Mouse (Mus musculus) forebrain, embryonic 14.5 days (tissue): ENCODE measurements around the gene Fkbp4. TPM values are rescaled to one million over a fixed set of nuclear protein-coding genes. Genes with fewer than 3 reads are reported as not detected.
A peak's percentile ranks its signal among the peaks of the same experiment; 100 is the strongest.

Experiments
- ATAC-seq: fragments of 200-750 bp; cut with Nextera tagmentation; 2 replicates; pipeline ENCODE4 v1.8.0; 2017; ENCODE audit warnings: mild to moderate bottlenecking, moderate library complexity
- DNase-seq: peaks from one replicate; pipeline ENCODE4 v3.0.0-alpha.2; 2015; ENCODE audit warnings: low spot score
- H3K27ac ChIP-seq: fragments of 300-500 bp; sonication (generic); 2 replicates; pipeline ENCODE4 v1.5.1; 2014; ENCODE audit warnings: low read depth, mild to moderate bottlenecking, control low read depth, low read length, moderate library complexity
- H3K27me3 ChIP-seq: fragments of 300-500 bp; sonication (generic); replicated peaks from 2 replicates; pipeline ENCODE4 v1.6.1; 2014; ENCODE audit warnings: low read length, control low read depth, mixed read lengths; ENCODE audit not compliant: control insufficient read depth, insufficient read depth
- H3K36me3 ChIP-seq: fragments of 300-500 bp; sonication (generic); 2 replicates; pipeline ENCODE4 v1.6.1; 2014; ENCODE audit warnings: low read length, control low read depth; ENCODE audit not compliant: control insufficient read depth, insufficient read depth
- H3K4me1 ChIP-seq: fragments of 300-500 bp; sonication (generic); 2 replicates; pipeline ENCODE4 v1.6.1; 2014; ENCODE audit warnings: antibody characterized with exemption, low read length, control low read depth; ENCODE audit not compliant: control insufficient read depth, insufficient read depth
- H3K4me2 ChIP-seq: fragments of 300-500 bp; sonication (generic); 2 replicates; pipeline ENCODE4 v1.6.1; 2014; ENCODE audit warnings: mild to moderate bottlenecking, control low read depth, low read length
- H3K4me3 ChIP-seq: fragments of 300-500 bp; sonication (generic); 2 replicates; pipeline ENCODE4 v1.5.1; 2014; ENCODE audit warnings: low read depth, low read length, control low read depth
- H3K9ac ChIP-seq: fragments of 300-500 bp; sonication (generic); 2 replicates; pipeline ENCODE4 v1.6.1; 2014; ENCODE audit warnings: mild to moderate bottlenecking, low read length, control low read depth, moderate library complexity
- H3K9me3 ChIP-seq: fragments of 300-500 bp; sonication (generic); replicated peaks from 2 replicates; pipeline ENCODE4 v1.6.1; 2016; ENCODE audit warnings: low read length, control low read depth, mixed read lengths; ENCODE audit not compliant: control insufficient read depth
- WGBS: fragments of 180-500 bp; shearing (Covaris S2); extraction: QIAGEN DNeasy Blood & Tissue Kit; methylation state at CpG from one replicate; pipeline ENCODE4 v1.1.7; 2014; 5-methylcytosine and 5-hydroxymethylcytosine counted together
- polyA plus RNA-seq: library from polyadenylated mRNA; unstranded; fragments of >200 nt; fragmentation: Nextera tagmentation; extraction: Ambion mirVana; gene quantifications from 2 replicates; pipeline ENCODE4 v1.2.1, GENCODE M21; 2014

The Fkbp4 gene
- polyA plus RNA-seq, 1 experiment from 2014 or later: 366 TPM

GRCm38 (mm10) chr6:128466043-128466442 is 27.6 kb upstream of the Fkbp4 start:
- Histone ChIP-seq H3K27ac (no peak overlapping the region), H3K4me1 (peaks cover 5% of the 10 kb centered on the region; the same call in 1 of the 2 replicates), H3K4me2 (no peak overlapping the region), H3K36me3 (no peaks in the 10 kb centered on the region), H3K9ac (no peak overlapping the region), H3K9me3 (no peaks in the 10 kb centered on the region), H3K4me3 (no peak overlapping the region), H3K27me3 (no peaks in the 10 kb centered on the region)
- ATAC-seq (peak; percentile 55), DNase-seq (peak; percentile 32)
- WGBS: 9% methylated on average over 6 of the region's 7 CpGs

DNA sequence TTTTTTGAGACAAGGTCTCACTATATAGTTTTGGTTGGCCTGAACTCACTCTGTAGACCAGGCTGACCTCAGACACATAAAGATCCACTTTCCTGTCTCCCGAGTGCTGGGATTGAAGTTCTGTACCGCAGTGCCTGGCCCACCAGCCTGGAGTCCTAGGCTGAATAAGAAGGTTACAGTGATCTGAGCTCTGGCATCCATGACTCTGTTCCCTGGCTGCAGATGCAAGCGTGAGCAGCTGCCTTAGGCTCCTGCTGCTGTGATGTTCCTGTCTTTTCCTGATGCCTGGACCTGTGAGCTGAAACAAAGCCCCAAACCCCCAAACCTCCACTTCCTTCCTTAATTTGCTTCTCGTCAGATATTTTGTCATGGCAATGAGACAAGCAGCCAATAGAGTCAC is 26.5 kb upstream of the Fkbp4 start:
- H3K4me2 ChIP-seq: no peak overlapping the region
- H3K9ac ChIP-seq: no peak overlapping the region
- no peak for DNase-seq
- H3K27ac ChIP-seq: no peak overlapping the region
- no peak for ATAC-seq
- no peaks in the 10 kb centered on the region for H3K36me3 ChIP-seq
- no peak overlapping the region for H3K4me3 ChIP-seq
- WGBS: 82% methylated on average over 4 of the region's 4 CpGs
- no peaks in the 10 kb centered on the region for H3K27me3 ChIP-seq
- peaks cover 5% of the 10 kb centered on the region; the same call in 1 of the 2 replicates for H3K4me1 ChIP-seq
- H3K9me3 ChIP-seq: no peaks in the 10 kb centered on the region

GRCm38 (mm10) chr6:128461606-128462005 is 23.1 kb upstream of the Fkbp4 start:
- Histone ChIP-seq H3K9ac (no peak overlapping the region), H3K4me2 (no peak overlapping the region), H3K36me3 (no peaks in the 10 kb centered on the region), H3K4me3 (no peak overlapping the region), H3K9me3 (no peaks in the 10 kb centered on the region), H3K27me3 (no peaks in the 10 kb centered on the region), H3K4me1 (peaks cover 5% of the 10 kb centered on the region; the same call in 1 of the 2 replicates), H3K27ac (no peak overlapping the region)
- ATAC-seq (no peak), DNase-seq (no peak)

- no peak for ATAC-seq
- 71% methylated on average over 14 of the region's 14 CpGs for WGBS
- H3K27me3 ChIP-seq: no peaks in the 10 kb centered on the region
Observed at GRCm38 (mm10) chr6:128460729-128461503, 22.4 kb upstream of the Fkbp4 start.

DNA sequence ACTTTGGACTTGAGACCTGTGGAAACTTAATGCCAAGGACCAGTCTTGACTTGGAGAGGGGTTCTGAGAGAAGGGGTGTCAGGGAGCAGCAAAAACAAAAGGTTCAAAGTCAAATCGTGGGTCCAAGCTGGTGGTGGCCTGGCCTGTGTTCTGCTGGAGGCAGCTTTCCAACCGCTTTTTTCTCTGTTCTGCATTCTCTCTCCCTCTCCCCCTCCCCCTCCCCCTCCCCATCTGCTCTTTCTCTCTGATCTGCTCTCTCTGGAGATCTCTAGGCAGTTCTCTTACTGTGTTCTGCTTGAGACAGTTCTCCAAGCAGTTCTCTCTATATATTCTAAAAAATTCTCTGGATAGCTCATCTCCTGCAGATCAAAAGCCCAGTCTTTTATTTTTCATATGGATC is 21.8 kb upstream of the Fkbp4 start:
- Histone ChIP-seq H3K4me2 (no peak overlapping the region), H3K27ac (no peak overlapping the region), H3K9ac (no peak overlapping the region), H3K4me1 (no peaks in the 10 kb centered on the region), H3K36me3 (no peaks in the 10 kb centered on the region), H3K4me3 (no peak overlapping the region), H3K9me3 (no peaks in the 10 kb centered on the region), H3K27me3 (no peaks in the 10 kb centered on the region)
- DNase-seq: peak; percentile 30
- 4% methylated on average over 2 of the region's 2 CpGs for WGBS
- no peak for ATAC-seq

More at GRCm38 (mm10) chr6:128460729-128461503, 22.4 kb upstream of the Fkbp4 start:
- no peak overlapping the region for H3K9ac ChIP-seq
- H3K9me3 ChIP-seq: no peaks in the 10 kb centered on the region
- H3K4me3 ChIP-seq: no peak overlapping the region
- H3K27ac ChIP-seq: no peak overlapping the region
- no peak overlapping the region for H3K4me2 ChIP-seq
- no peaks in the 10 kb centered on the region for H3K36me3 ChIP-seq
- H3K4me1 ChIP-seq: peaks cover 3% of the 10 kb centered on the region; the same call in 1 of the 2 replicates
- DNase-seq: no peak

- WGBS: 85% methylated on average over 5 of the region's 5 CpGs
- DNase-seq: no peak
Observed at GRCm38 (mm10) chr6:128457186-128457585, 18.7 kb upstream of the Fkbp4 start.

GRCm38 (mm10) chr6:128455835-128456605 is 17.5 kb upstream of the Fkbp4 start:
- Histone ChIP-seq H3K4me1 (no peaks in the 10 kb centered on the region), H3K36me3 (no peaks in the 10 kb centered on the region), H3K4me3 (no peak overlapping the region), H3K27ac (no peak overlapping the region), H3K9me3 (no peaks in the 10 kb centered on the region), H3K4me2 (no peak overlapping the region), H3K9ac (no peak overlapping the region), H3K27me3 (no peaks in the 10 kb centered on the region)
- ATAC-seq (no peak), DNase-seq (no peak)
- 84% methylated on average over 12 of the region's 12 CpGs for WGBS

More at GRCm38 (mm10) chr6:128457186-128457585, 18.7 kb upstream of the Fkbp4 start:
- no peak overlapping the region for H3K9ac ChIP-seq
- no peak overlapping the region for H3K4me2 ChIP-seq
- no peak overlapping the region for H3K4me3 ChIP-seq
- ATAC-seq: no peak
- H3K27ac ChIP-seq: no peak overlapping the region
- H3K9me3 ChIP-seq: no peaks in the 10 kb centered on the region
- H3K27me3 ChIP-seq: no peaks in the 10 kb centered on the region
- H3K4me1 ChIP-seq: no peaks in the 10 kb centered on the region
- H3K36me3 ChIP-seq: no peaks in the 10 kb centered on the region

- peaks cover 6% of the 10 kb centered on the region; the same call in 1 of the 2 replicates for H3K4me1 ChIP-seq
- DNase-seq: no peak
- no peak overlapping the region for H3K4me2 ChIP-seq
- H3K4me3 ChIP-seq: no peak overlapping the region
- no peak overlapping the region for H3K9ac ChIP-seq
- 97% methylated on average over 5 of the region's 5 CpGs for WGBS
- no peaks in the 10 kb centered on the region for H3K36me3 ChIP-seq
- H3K27me3 ChIP-seq: no peaks in the 10 kb centered on the region
- no peak overlapping the region for H3K27ac ChIP-seq
- H3K9me3 ChIP-seq: no peaks in the 10 kb centered on the region
- ATAC-seq: no peak
Observed at GRCm38 (mm10) chr6:128447063-128447462, 8.6 kb upstream of the Fkbp4 start.
